Mouse (Mus musculus): ENCODE measurements around the gene Barhl1.
A peak's percentile ranks its signal among the peaks of the same experiment; 100 is the strongest.

Gene Barhl1

GRCm38 (mm10) chr2:28911331-28912038 lies 5.0 kb downstream of the Barhl1 start:
- no peak for DNase-seq

DNA sequence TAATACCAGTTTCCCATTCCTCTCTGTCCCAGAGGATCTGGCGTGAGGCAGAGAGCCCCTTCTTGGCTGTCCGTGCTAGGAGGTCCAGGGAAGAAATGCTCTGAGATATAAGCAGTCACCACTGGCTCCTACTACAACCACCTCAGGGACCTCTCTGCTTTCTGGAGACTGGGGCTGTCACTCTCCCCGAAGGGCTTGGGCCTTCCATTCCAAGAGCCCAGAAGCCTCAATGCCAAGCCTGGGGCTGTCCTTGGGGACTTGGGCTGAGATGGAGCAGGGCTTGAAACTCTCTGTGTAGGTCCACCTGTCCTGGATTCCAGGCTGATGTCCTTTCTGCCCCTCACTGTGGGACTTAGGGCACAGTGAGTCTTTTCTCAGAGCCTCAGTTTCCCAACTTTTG lies 5.6 kb downstream of the Barhl1 start:
- DNase-seq, result no peak

- no peak for DNase-seq
Measured at GRCm38 (mm10) chr2:28909818-28910710, 6.4 kb downstream of the Barhl1 start.

GRCm38 (mm10) chr2:28909186-28909817 lies 7.2 kb downstream of the Barhl1 start:
- no peak for DNase-seq

GRCm38 (mm10) chr2:28908389-28909153 lies 7.9 kb downstream of the Barhl1 start:
- no peak for DNase-seq

- DNase-seq, result no peak
Measured at GRCm38 (mm10) chr2:28907691-28908388, 8.6 kb downstream of the Barhl1 start.

- no peak for DNase-seq
Measured at GRCm38 (mm10) chr2:28905561-28905960, 10.9 kb downstream of the Barhl1 start.

DNA sequence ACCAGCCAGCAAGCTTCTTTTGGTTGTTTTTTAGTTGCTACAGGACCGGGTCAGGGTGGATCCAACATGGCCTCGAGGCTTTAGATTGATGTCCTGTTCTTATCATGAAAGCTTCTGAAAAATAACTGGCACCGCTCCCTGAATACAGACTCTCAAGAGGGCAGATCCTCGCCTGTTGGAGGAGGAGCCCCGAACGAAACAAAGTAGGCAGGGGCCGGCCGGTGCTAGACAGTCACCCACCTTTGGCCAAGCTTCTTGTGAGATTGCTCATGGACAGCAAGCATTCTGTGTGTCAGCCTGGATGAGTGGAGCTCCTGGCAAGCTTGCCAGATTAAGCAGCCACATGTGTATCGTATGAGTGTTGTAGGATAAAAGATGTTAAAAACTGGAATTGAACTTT lies 11.7 kb downstream of the Barhl1 start:
- no peak for DNase-seq

DNA sequence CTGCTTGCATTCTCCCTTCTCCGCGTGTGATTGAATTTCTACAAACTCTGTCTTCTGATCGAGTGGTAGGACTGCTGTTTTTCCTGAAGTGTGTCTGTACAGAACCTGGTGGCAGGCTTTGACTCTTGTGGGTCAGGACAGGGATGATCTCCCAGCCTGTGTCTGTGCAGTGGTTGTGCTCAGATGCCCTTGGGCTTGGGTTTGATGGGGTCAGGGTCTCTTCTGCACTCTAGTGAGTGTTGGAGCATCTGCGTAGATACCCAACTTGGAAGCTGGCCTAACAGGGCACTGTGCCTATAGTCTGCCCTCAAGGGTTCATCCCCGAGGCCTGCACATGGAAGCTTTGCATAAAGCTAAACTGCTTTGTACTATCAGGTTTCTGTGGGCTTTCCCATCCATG lies 12.6 kb downstream of the Barhl1 start:
- DNase-seq, result no peak

DNA sequence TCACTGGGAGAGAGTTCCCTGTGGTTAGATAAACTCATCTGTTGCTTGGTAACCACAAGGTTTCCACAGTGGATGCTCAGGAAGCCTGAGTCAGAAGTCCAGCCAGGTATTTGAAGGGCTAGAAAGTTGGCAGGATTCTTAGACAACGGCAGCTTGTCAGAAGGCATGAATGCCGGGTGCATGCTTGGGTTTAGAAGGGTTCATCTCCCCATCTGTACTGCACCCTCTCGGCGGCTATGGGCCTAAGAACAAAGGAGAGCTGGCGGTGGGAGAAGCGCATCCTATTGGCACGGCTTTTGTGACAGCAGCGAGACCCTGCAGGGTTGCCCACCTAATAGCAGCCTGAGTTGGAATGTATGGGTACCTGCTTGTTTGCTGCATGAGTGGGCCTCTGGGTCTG lies 14.2 kb downstream of the Barhl1 start:
- no peak for DNase-seq

- DNase-seq, result no peak
Measured at GRCm38 (mm10) chr2:28897340-28897899, 19.0 kb downstream of the Barhl1 start.

DNA sequence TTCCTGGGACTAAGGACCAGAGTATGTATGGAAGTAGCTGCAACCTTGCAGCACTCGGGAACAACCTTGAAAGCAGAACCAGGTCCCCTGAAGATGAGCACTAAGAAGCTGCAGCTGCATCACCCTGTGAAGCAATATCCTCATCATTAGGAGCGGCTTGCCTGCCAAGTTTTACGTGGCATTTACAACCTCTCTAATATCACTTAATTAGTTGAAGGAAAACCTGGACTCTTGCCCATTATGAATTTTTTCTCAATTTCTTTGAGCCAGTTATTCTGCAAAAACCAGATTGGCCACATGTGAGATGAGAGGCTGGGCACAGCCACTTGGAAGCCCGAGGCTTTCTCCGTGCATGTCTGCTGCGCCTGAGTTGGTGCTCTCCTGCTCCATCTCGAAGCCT lies 20.6 kb downstream of the Barhl1 start:
- DNase-seq, result no peak

GRCm38 (mm10) chr2:28893526-28893925 lies 22.9 kb downstream of the Barhl1 start:
- no peak for DNase-seq

GRCm38 (mm10) chr2:28892796-28893195 lies 23.7 kb downstream of the Barhl1 start:
- DNase-seq, result no peak

DNA sequence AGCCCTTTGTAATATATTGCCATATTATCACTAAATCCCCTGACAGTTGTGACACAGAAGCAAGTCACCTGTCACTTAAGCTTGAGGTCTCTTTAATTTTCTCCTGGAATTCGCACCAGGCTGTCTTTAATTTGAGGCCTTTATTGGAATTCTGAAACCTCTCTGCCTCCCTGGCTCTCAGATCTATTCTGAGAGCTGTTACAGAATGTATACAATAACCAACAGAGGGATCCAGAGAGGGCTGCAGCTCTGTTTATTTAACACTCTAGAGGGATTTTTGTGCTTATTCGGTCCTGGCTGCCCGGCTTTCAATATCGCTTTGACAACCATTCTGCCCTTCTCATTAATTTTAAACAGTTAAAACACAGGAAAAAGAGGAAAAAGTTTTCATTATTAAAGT lies 31.6 kb downstream of the Barhl1 start:
- no peak for DNase-seq

- DNase-seq, result no peak
Measured at GRCm38 (mm10) chr2:28882826-28883485, 33.5 kb downstream of the Barhl1 start.

GRCm38 (mm10) chr2:28882047-28882446 lies 34.4 kb downstream of the Barhl1 start:
- no peak for DNase-seq

- no peak for DNase-seq
Measured at GRCm38 (mm10) chr2:28881275-28881674, 35.2 kb downstream of the Barhl1 start.

DNA sequence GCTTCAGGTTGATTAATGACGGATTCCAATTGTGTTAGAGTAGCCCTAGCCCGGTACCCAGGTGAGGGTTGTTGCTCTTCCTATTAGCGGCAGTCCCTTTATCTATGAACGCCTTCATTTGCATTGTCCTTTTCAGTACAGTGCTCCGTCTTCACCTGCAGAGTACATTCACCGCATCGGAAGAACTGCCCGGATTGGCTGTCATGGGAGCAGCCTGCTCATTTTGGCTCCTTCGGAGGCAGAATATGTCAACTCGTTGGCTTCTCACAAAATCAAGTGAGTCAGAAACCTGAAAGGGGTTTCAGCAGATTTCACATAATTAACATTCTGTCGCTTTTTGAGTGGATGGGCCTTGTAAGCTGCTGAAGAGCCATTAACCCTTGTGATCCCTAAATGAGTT lies 40.9 kb downstream of the Barhl1 start:
- DNase-seq, result no peak

DNA sequence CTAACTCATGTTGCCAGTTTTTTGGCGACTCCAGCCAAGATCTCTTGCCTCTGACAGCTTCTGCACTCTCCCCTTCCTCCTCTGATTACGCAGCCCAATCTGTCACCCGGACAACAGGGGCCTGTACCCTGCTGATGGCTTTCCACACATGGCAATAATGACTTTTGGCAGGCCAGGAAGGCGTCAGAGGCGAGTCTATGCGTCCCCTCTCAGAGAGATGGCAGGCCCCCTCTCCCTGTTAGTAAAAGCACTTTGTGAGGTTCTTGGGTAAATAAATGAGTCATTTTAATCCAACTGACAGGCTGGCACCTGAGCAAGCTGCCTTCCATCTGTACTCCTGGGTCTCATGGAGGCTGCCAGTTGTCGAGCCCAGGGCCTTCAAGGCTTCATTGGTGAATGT lies 49.0 kb downstream of the Barhl1 start:
- no peak for DNase-seq

- DNase-seq, result peak in 1 of 2 experiments; percentile 21
Measured at GRCm38 (mm10) chr2:28863857-28864256, 52.6 kb downstream of the Barhl1 start.
